Mouse (Mus musculus) intestine, postnatal 0 days (tissue): Measurements from ENCODE around the gene Slamf9. TPM values are rescaled to one million over a fixed set of nuclear protein-coding genes. Genes with fewer than 3 reads are reported as not detected.

Experiments used
- ATAC-seq: fragments of 200-750 bp; cut with Nextera tagmentation; 2 replicates; pipeline ENCODE4 v1.8.0; 2017; ENCODE audit warnings: mild to moderate bottlenecking, moderate TSS enrichment, moderate library complexity
- H3K27ac ChIP-seq: fragments of 300-500 bp; sonication (generic); 2 replicates; pipeline ENCODE4 v1.5.1; 2014; ENCODE audit warnings: mild to moderate bottlenecking, low read depth, low read length, moderate library complexity
- H3K27me3 ChIP-seq: fragments of 300-500 bp; sonication (generic); replicated peaks from 2 replicates; pipeline ENCODE4 v1.6.1; 2014; ENCODE audit warnings: low read length, mixed read lengths; ENCODE audit not compliant: control insufficient read depth, insufficient read depth
- H3K36me3 ChIP-seq: fragments of 300-500 bp; sonication (generic); 2 replicates; pipeline ENCODE4 v1.6.1; 2014; ENCODE audit warnings: mild to moderate bottlenecking, moderate library complexity; ENCODE audit not compliant: control insufficient read depth, insufficient read depth
- H3K4me1 ChIP-seq: fragments of 300-500 bp; sonication (generic); replicated peaks from 2 replicates; pipeline ENCODE4 v1.6.1; 2014; ENCODE audit warnings: antibody characterized with exemption, low read length, mixed read lengths; ENCODE audit not compliant: control insufficient read depth, insufficient read depth
- H3K4me2 ChIP-seq: fragments of 300-500 bp; sonication (generic); replicated peaks from 2 replicates; pipeline ENCODE4 v1.6.1; 2014; ENCODE audit warnings: low read depth, mild to moderate bottlenecking, moderate library complexity
- H3K4me3 ChIP-seq: fragments of 300-500 bp; sonication (generic); 2 replicates; pipeline ENCODE4 v1.5.1; 2014; ENCODE audit warnings: low read depth, low read length
- H3K9ac ChIP-seq: fragments of 300-500 bp; sonication (generic); 2 replicates; pipeline ENCODE4 v1.6.1; 2014; ENCODE audit warnings: mild to moderate bottlenecking, low read depth, low read length
- H3K9me3 ChIP-seq: fragments of 300-500 bp; sonication (generic); 2 replicates; pipeline ENCODE4 v1.6.1; 2016; ENCODE audit warnings: mixed run types; ENCODE audit not compliant: control insufficient read depth
- CTCF ChIP-seq: sonication (generic); IDR thresholded peaks from 2 replicates; pipeline ENCODE4 v1.5.1; 2016; ENCODE audit warnings: low read depth, mild to moderate bottlenecking, control low read depth, antibody characterized with exemption, moderate library complexity
- WGBS: fragments of 180-500 bp; shearing (Covaris S2); extraction: QIAGEN DNeasy Blood & Tissue Kit; methylation state at CpG from one replicate; pipeline ENCODE4 v1.1.7; 2014; 5-methylcytosine and 5-hydroxymethylcytosine counted together
- polyA plus RNA-seq: library from polyadenylated mRNA; unstranded; fragments of >200 nt; fragmentation: Nextera tagmentation; extraction: Ambion mirVana; gene quantifications from 2 replicates; pipeline ENCODE4 v1.2.1, GENCODE M21; 2015

Gene Slamf9
- polyA plus RNA-seq, 1 experiment from 2014 or later: 2.1 TPM

DNA sequence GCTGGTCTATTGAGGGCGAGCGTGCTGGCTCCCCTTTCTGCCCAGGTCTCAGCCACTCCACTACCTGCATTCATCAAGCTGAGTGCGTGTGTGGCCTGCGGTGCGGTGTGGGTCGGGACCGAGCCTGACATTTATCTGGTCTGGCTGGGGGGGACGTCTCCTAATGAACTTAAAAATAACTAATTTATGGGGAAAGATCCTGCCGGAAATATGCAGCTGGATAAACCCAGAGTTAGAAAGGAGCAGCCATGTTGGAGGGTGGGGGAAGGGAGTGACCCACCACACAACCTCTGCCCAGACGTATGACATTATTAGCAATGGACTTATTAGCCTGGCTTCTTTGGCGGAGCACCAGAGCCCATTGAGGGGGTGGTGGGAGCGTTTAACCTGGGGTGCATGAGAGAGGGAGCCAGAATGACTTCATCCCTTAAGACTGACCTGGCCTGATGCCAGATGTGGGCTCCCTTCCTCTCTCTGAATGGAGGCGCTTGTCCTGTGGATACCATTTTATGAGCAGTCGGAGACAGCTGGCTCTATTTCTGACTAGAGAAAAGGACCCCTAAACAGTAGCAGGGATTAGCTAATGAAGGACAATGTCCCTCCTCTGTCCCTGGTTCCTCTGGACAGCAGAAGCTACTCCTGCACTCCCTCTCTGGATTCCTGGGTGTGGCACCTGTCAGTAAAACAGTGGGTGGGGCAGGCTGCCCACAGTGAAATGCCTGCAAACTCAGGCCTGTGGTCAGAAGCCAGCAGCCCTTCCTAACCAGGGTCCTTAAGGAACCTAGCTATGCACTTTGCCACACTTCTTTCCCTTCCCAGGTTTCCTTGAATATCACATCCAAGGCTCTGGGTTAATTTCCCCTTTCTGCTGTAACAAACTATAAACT is 28.2 kb downstream of the Slamf9 start:
- Histone ChIP-seq H3K4me2 (peak overlapping the region; percentile 85), H3K4me3 (peak overlapping the region; percentile 76), H3K27ac (peak overlapping the region; percentile 93), H3K36me3 (peaks cover 37% of the 10 kb centered on the region), H3K4me1 (peaks cover 17% of the 10 kb centered on the region), H3K27me3 (no peaks in the 10 kb centered on the region), H3K9ac (peak overlapping the region; percentile 18), H3K9me3 (no peaks in the 10 kb centered on the region)
- 8% methylated on average over 14 of the region's 14 CpGs for WGBS
- TF ChIP-seq CTCF: no peak
- ATAC-seq: no peak

DNA sequence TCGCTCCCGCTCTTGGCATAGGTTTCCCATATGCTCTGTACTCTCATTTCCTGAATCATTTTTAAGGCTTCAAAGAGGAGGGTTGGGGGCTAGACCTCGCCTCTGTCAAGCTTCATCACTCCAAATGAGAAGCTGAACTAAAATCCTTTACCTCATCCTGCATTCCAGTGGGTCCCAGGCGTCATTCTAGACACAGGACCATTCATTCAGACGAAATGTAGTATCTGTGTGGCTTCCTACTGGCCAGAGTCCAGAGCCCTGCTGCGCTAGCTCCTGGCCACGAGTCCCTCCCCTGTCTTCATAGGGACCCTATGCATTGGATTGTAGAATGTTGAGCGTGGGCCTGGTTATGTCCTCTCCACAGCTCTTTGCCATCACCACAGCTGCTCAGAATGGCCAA is 29.6 kb downstream of the Slamf9 start:
- Histone ChIP-seq H3K4me1 (peaks cover 17% of the 10 kb centered on the region), H3K9me3 (no peaks in the 10 kb centered on the region), H3K9ac (no peak overlapping the region), H3K4me3 (no peak overlapping the region), H3K4me2 (no peak overlapping the region), H3K36me3 (peaks cover 41% of the 10 kb centered on the region), H3K27ac (no peak overlapping the region), H3K27me3 (no peaks in the 10 kb centered on the region)
- TF ChIP-seq CTCF: no peak
- ATAC-seq: no peak
- 80% methylated on average over 8 of the region's 8 CpGs for WGBS

DNA sequence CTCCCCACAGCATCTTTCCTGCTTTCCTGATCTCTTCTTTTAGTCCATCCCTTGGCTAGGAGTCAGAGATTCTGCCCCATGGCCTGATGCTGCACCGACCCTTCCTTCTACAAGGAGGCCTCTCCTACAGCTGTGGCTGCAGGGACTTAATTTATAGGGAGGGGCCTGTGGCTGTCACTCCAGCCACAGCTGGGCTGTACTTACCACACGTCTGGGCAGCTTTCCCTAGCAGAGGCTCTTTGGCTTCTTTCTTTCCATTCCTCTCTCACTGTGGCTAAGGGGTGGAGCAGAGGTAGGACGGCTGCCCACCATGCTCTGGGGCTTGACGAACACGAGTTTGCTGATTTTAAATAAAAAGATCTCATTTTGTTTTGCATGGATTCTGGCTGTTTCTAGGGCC is 31.8 kb downstream of the Slamf9 start:
- no peak overlapping the region for H3K27ac ChIP-seq
- peaks cover 14% of the 10 kb centered on the region for H3K4me1 ChIP-seq
- H3K4me2 ChIP-seq: no peak overlapping the region
- no peak for TF ChIP-seq CTCF
- peaks cover 41% of the 10 kb centered on the region for H3K36me3 ChIP-seq
- no peak overlapping the region for H3K9ac ChIP-seq
- H3K27me3 ChIP-seq: no peaks in the 10 kb centered on the region
- no peaks in the 10 kb centered on the region for H3K9me3 ChIP-seq
- ATAC-seq: no peak
- H3K4me3 ChIP-seq: no peak overlapping the region
- WGBS: 54% methylated on average over 5 of the region's 5 CpGs

- Histone ChIP-seq H3K4me3 (no peak overlapping the region), H3K4me2 (no peak overlapping the region), H3K27me3 (no peaks in the 10 kb centered on the region), H3K9ac (no peak overlapping the region), H3K36me3 (peaks cover 41% of the 10 kb centered on the region), H3K9me3 (no peaks in the 10 kb centered on the region), H3K4me1 (peaks cover 7% of the 10 kb centered on the region), H3K27ac (no peak overlapping the region)
- whole genome bisulfite sequencing: 92% methylated on average over 3 of the region's 3 CpGs
- no peak for TF ChIP-seq CTCF
- no peak for ATAC-seq
Measured at GRCm38 (mm10) chr1:172507701-172508100, 32.5 kb downstream of the Slamf9 start.

- no peak overlapping the region for H3K9ac ChIP-seq
- no peak overlapping the region for H3K27ac ChIP-seq
- no peak for TF ChIP-seq CTCF
- WGBS: 52% methylated on average over 2 of the region's 2 CpGs
- H3K4me1 ChIP-seq: peaks cover 6% of the 10 kb centered on the region
- ATAC-seq: no peak
- no peaks in the 10 kb centered on the region for H3K9me3 ChIP-seq
- H3K27me3 ChIP-seq: no peaks in the 10 kb centered on the region
- no peak overlapping the region for H3K4me2 ChIP-seq
- H3K4me3 ChIP-seq: no peak overlapping the region
- H3K36me3 ChIP-seq: peaks cover 41% of the 10 kb centered on the region
Measured at GRCm38 (mm10) chr1:172508172-172508571, 33.0 kb downstream of the Slamf9 start.

DNA sequence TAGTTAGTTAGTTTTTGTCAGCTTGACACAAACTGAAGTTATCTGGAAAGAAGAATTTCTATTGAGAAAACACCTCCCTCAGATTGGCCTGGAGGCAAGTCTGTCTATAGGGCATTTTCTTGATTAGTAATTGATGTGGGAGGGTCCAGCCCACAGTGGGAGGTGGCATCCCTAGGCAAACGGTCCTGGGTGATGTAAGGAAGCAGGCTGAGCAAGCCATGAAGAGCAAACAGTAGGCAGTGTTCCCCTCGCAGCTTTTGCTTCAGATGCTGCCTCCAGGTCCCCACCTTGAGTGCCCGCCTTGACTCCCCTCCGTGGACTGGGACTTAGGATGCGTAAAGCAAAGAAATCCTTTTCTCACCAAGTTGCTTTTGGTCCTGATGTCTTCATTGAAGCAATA is 34.1 kb downstream of the Slamf9 start:
- TF ChIP-seq CTCF: no peak
- Histone ChIP-seq H3K4me2 (no peak overlapping the region), H3K4me3 (no peak overlapping the region), H3K9me3 (no peaks in the 10 kb centered on the region), H3K4me1 (peaks cover 3% of the 10 kb centered on the region; the same call in 1 of the 2 replicates), H3K36me3 (peaks cover 41% of the 10 kb centered on the region), H3K9ac (no peak overlapping the region), H3K27ac (peak overlapping the region; percentile 28; the same call in 1 of the 2 replicates), H3K27me3 (no peaks in the 10 kb centered on the region)
- 68% methylated on average over 5 of the region's 5 CpGs for WGBS
- ATAC-seq: no peak
